Mouse (Mus musculus): Measurements from ENCODE around the gene Snrnp40.

GRCm38 (mm10) chr4:130341691-130342090, 18.2 kb upstream of the Snrnp40 start:
- peak; percentile 93 for TF ChIP-seq CTCF (IDR thresholded peaks at IDR 0.05; ENCODE audit: low read depth)
- TF ChIP-seq EP300 (optimal IDR thresholded peaks at IDR 0.05): no peak

Measured in stomach, postnatal 0 days (tissue).